Mouse (Mus musculus) regulatory T cell (primary cell): ENCODE data around the gene Gm49388.
"Not testable (repeated sequence)": the region's sequence is repeated elsewhere in the genome, so short reads cannot be mapped to it uniquely, and the experiment has no call there.

ENCODE experiments used
- in situ Hi-C: fragments of 300-600 bp; cut with MboI, MseI; formaldehyde crosslinking; loops from one replicate; pipeline ENCODE4 v1.15.1; 2025; ENCODE audit warnings: high pct_unique_total_duplicates

Gene Gm49388

GRCm38 (mm10) chr7:127768346-127768996, 16.9 kb upstream of the Gm49388 start:
- in situ Hi-C loops: no loop called here

GRCm38 (mm10) chr7:127768997-127769593, 16.3 kb upstream of the Gm49388 start:
- in situ Hi-C loops: no loop called here

GRCm38 (mm10) chr7:127769651-127770038, 15.8 kb upstream of the Gm49388 start, which contains the start of gene Orai3:
TSS of gene Orai3 (plus strand) at chr7:127769815.
- in situ Hi-C loops: no loop called here

- in situ Hi-C loops: no loop called here
These were observed 15.1 kb upstream of the Gm49388 start for GRCm38 (mm10) chr7:127770039-127770905.

GRCm38 (mm10) chr7:127771262-127771661, 14.1 kb upstream of the Gm49388 start:
- in situ Hi-C loops: no loop called here

GRCm38 (mm10) chr7:127772080-127772479, 13.3 kb upstream of the Gm49388 start:
- in situ Hi-C loops: no loop called here

- in situ Hi-C loops: no loop called here
These were observed 12.9 kb upstream of the Gm49388 start for GRCm38 (mm10) chr7:127772557-127772956.

- in situ Hi-C loops: no loop called here
These were observed 11.6 kb upstream of the Gm49388 start for GRCm38 (mm10) chr7:127773664-127774384.

GRCm38 (mm10) chr7:127775837-127776236, 9.6 kb upstream of the Gm49388 start:
- in situ Hi-C loops: not testable (repeated sequence)

GRCm38 (mm10) chr7:127776426-127776825, 9.0 kb upstream of the Gm49388 start, which contains the start of gene Setd1a:
TSS of gene Setd1a (plus strand) at chr7:127776670.
- in situ Hi-C loops: no loop called here

GRCm38 (mm10) chr7:127776878-127777473, 8.4 kb upstream of the Gm49388 start:
- in situ Hi-C loops: no loop called here

- in situ Hi-C loops: no loop called here
These were observed 7.7 kb upstream of the Gm49388 start for GRCm38 (mm10) chr7:127777474-127778266.

- in situ Hi-C loops: no loop called here
These were observed 7.1 kb upstream of the Gm49388 start for GRCm38 (mm10) chr7:127778350-127778749.

GRCm38 (mm10) chr7:127797076-127797845, 11.9 kb downstream of the Gm49388 start:
- in situ Hi-C loops: no loop called here

- in situ Hi-C loops: no loop called here
These were observed 13.2 kb downstream of the Gm49388 start for GRCm38 (mm10) chr7:127798591-127798990.

- in situ Hi-C loops: no loop called here
These were observed 13.8 kb downstream of the Gm49388 start for GRCm38 (mm10) chr7:127799211-127799610.

GRCm38 (mm10) chr7:127799738-127800137, 14.3 kb downstream of the Gm49388 start:
- in situ Hi-C loops: no loop called here

GRCm38 (mm10) chr7:127800435-127801009, 15.1 kb downstream of the Gm49388 start, which contains the start of gene Hsd3b7:
TSS of gene Hsd3b7 (plus strand) at chr7:127800604.
- in situ Hi-C loops: no loop called here

- in situ Hi-C loops: no loop called here
These were observed 15.7 kb downstream of the Gm49388 start for GRCm38 (mm10) chr7:127801010-127801621.
